Mouse (Mus musculus) heart, adult 2 months (tissue): ENCODE measurements at regions not wholly inside any gene's neighbourhood (a gene's known extent, or its start where the extent isn't known, plus 50 kb on each side); places are given as distances from the start of the nearest gene placed in this dataset.

Source experiments
- CTCF ChIP-seq: fragments of 200-600 bp; IDR thresholded peaks from 2 replicates; pipeline ENCODE4 v1.8.1; 2022; ENCODE audit warnings: antibody characterized with exemption, mild to moderate bottlenecking, moderate library complexity
- EP300 ChIP-seq: fragments of 200-500 bp; IDR thresholded peaks from 2 replicates; pipeline ENCODE4 v1.6.1; 2011; ENCODE audit warnings: low read depth, low read length, control low read depth; ENCODE audit not compliant: insufficient read depth
- POLR2A ChIP-seq: fragments of 200-500 bp; IDR thresholded peaks from 2 replicates; pipeline ENCODE4 v1.6.1; 2011; ENCODE audit warnings: mild to moderate bottlenecking, low read depth, low read length, control low read depth; ENCODE audit not compliant: insufficient read depth

GRCm38 (mm10) chr13:91295552-91296170 lies 71.9 kb upstream of the Atg10 start:
- TF ChIP-seq CTCF (no peak), POLR2A (no peak), EP300 (no peak)
